Mouse (Mus musculus) neural tube, embryonic 14.5 days (tissue): ENCODE measurements at regions not wholly inside any gene's neighbourhood (a gene's known extent, or its start where the extent isn't known, plus 50 kb on each side); places are given as distances from the start of the nearest gene placed in this dataset.
A peak's percentile ranks its signal among the peaks of the same experiment; 100 is the strongest.

ENCODE experiments used
- ATAC-seq: fragments of 200-750 bp; cut with Nextera tagmentation; 2 replicates; pipeline ENCODE4 v1.8.0; 2017; ENCODE audit warnings: low read depth, mild to moderate bottlenecking, moderate TSS enrichment, moderate library complexity
- H3K27ac ChIP-seq: fragments of 300-500 bp; sonication (generic); 2 replicates; pipeline ENCODE4 v1.5.1; 2014; ENCODE audit warnings: low read depth, mild to moderate bottlenecking, control low read depth, low read length, moderate library complexity, mixed read lengths
- H3K27me3 ChIP-seq: fragments of 300-500 bp; sonication (generic); 2 replicates; pipeline ENCODE4 v1.6.1; 2014; ENCODE audit warnings: low read length; ENCODE audit not compliant: control insufficient read depth, insufficient read depth
- H3K36me3 ChIP-seq: fragments of 300-500 bp; sonication (generic); 2 replicates; pipeline ENCODE4 v1.6.1; 2014; ENCODE audit warnings: low read length, mixed read lengths; ENCODE audit not compliant: control insufficient read depth, insufficient read depth
- H3K4me1 ChIP-seq: fragments of 300-500 bp; sonication (generic); 2 replicates; pipeline ENCODE4 v1.6.1; 2014; ENCODE audit warnings: low read length; ENCODE audit not compliant: control insufficient read depth, insufficient read depth
- H3K4me2 ChIP-seq: fragments of 300-500 bp; sonication (generic); 2 replicates; pipeline ENCODE4 v1.6.1; 2014; ENCODE audit warnings: mild to moderate bottlenecking, low read depth, low read length, control low read depth
- H3K4me3 ChIP-seq: fragments of 300-500 bp; sonication (generic); 2 replicates; pipeline ENCODE4 v1.5.1; 2014; ENCODE audit warnings: low read depth, low read length, control low read depth, mixed read lengths
- H3K9ac ChIP-seq: fragments of 300-500 bp; sonication (generic); replicated peaks from 2 replicates; pipeline ENCODE4 v1.6.1; 2014; ENCODE audit warnings: low read depth, mild to moderate bottlenecking, control low read depth, low read length, mixed read lengths
- H3K9me3 ChIP-seq: fragments of 300-500 bp; sonication (generic); 2 replicates; pipeline ENCODE4 v1.6.1; 2016; ENCODE audit warnings: low read length; ENCODE audit not compliant: control insufficient read depth
- WGBS: fragments of 180-500 bp; shearing (Covaris S2); extraction: QIAGEN DNeasy Blood & Tissue Kit; methylation state at CpG from one replicate; pipeline ENCODE4 v1.1.7; 2014; 5-methylcytosine and 5-hydroxymethylcytosine counted together

DNA sequence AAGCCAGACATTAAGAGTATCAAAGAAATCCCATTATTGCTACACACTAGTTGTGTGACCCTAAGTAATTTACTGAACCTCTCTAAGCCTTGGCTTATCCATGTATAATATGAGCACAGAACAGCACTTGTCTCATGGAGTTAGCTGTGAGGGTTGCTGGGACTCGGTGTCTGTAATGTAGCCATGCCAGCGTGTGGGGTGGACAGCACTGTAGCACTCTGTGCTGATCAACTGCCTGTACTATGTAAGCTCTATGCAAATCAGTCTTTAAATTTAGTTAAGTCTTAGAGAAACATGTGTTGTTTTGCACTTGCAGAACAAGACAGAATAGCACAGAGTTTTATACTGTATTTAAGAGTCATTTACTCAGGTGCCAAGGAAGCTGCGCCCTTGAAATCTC is 225.0 kb upstream of the N6amt1 start:
- H3K27ac ChIP-seq: no peak overlapping the region
- WGBS: 92% methylated on average over 3 of the region's 3 CpGs
- no peak overlapping the region for H3K4me3 ChIP-seq
- H3K4me2 ChIP-seq: no peak overlapping the region
- no peaks in the 10 kb centered on the region for H3K27me3 ChIP-seq
- no peak for ATAC-seq
- H3K4me1 ChIP-seq: no peaks in the 10 kb centered on the region
- no peak overlapping the region for H3K9ac ChIP-seq
- no peaks in the 10 kb centered on the region for H3K36me3 ChIP-seq
- no peaks in the 10 kb centered on the region for H3K9me3 ChIP-seq

DNA sequence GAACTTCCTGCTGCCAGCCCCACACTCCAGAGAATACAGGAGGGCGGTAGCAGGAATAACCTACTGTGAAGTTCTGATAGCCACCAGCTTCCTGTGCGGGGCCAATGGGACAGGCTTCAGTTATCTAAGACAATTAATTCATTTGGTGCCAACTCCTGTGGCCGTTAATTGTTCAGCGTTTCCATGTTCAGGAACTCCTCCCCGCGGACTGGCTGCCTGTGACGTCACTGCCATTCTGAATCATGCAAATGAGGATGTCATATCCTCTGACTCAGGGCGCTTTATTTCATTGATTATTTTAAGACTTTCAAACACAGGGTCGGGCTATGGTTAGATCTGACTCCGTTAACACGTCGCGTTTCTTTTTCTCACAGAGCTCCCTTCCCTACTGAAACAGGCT is 225.8 kb upstream of the N6amt1 start:
- H3K4me3 ChIP-seq: no peak overlapping the region
- peak; percentile 41; the same call in 1 of the 2 replicates for ATAC-seq
- no peak overlapping the region for H3K27ac ChIP-seq
- H3K4me1 ChIP-seq: no peaks in the 10 kb centered on the region
- H3K36me3 ChIP-seq: no peaks in the 10 kb centered on the region
- 63% methylated on average over 13 of the region's 13 CpGs for WGBS
- no peaks in the 10 kb centered on the region for H3K9me3 ChIP-seq
- no peaks in the 10 kb centered on the region for H3K27me3 ChIP-seq
- no peak overlapping the region for H3K9ac ChIP-seq
- no peak overlapping the region for H3K4me2 ChIP-seq

DNA sequence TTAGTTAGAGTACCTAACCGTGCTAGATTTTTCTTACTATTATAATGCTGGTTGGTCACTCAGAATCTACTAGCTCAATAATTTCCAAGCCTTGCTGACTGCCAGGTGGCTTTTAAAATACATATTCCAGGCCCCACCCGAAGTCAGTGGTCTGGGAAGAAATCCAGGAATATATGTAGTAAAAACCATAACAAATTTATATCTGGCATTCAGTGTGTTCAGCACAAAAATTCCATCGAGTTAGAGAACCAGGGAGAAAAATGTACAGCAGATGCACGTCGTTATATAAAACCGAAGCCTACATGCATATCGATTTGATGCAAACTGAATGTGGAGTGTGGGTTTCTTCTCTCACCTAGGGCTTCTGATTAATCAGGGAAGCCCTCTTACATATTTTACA is 229.5 kb upstream of the N6amt1 start:
- no peak for ATAC-seq
- Histone ChIP-seq H3K9me3 (no peaks in the 10 kb centered on the region), H3K27me3 (no peaks in the 10 kb centered on the region), H3K36me3 (no peaks in the 10 kb centered on the region), H3K9ac (no peak overlapping the region), H3K4me1 (no peaks in the 10 kb centered on the region), H3K27ac (no peak overlapping the region), H3K4me2 (no peak overlapping the region), H3K4me3 (no peak overlapping the region)
- WGBS: 88% methylated on average over 7 of the region's 7 CpGs

DNA sequence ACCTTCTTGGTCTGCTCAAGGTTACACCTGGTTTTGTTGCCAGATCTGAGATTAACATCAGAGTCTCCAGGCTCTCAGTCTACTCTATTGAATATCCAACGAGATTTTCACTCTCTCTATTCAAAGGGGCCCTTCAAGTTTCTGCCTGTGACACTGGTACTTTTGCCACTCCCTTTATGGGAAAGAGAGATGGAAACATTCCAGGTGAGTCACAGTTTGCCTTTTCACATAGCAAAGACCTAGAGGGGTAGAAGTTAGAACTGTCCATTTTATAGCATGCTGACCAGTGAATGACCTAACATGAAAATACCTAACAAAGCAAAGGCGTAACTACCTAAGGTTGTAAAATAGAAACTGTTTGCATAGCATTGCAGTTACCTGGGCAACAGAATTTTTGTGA is 250.4 kb upstream of the N6amt1 start:
- Histone ChIP-seq H3K36me3 (no peaks in the 10 kb centered on the region), H3K9me3 (no peaks in the 10 kb centered on the region), H3K9ac (no peak overlapping the region), H3K4me3 (no peak overlapping the region), H3K27me3 (no peaks in the 10 kb centered on the region), H3K27ac (no peak overlapping the region), H3K4me1 (no peaks in the 10 kb centered on the region), H3K4me2 (no peak overlapping the region)
- WGBS: 77% methylated on average over 2 of the region's 2 CpGs
- no peak for ATAC-seq

DNA sequence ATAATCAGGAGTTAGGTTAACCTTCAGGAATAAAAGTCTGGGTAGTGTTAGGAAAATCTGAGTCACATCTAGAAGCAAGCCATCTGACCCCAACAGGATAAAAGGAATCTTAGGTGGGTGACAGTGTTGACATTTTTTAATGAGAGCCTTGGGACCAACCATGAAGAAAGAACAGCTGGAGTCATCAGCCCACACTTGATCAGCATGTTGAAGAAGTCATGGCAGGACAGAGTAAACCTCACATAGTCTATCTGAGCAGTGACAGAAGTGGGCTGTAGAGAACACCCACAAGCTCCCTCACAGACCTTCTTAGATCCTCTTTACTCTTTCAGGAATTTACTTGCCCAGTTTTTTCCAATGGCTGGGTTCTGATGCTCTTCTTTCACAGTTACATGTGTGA is 251.9 kb upstream of the N6amt1 start:
- H3K9me3 ChIP-seq: no peaks in the 10 kb centered on the region
- no peak overlapping the region for H3K4me3 ChIP-seq
- no peaks in the 10 kb centered on the region for H3K27me3 ChIP-seq
- ATAC-seq: no peak
- no peak overlapping the region for H3K4me2 ChIP-seq
- H3K4me1 ChIP-seq: no peaks in the 10 kb centered on the region
- H3K36me3 ChIP-seq: no peaks in the 10 kb centered on the region
- no peak overlapping the region for H3K27ac ChIP-seq
- no peak overlapping the region for H3K9ac ChIP-seq

DNA sequence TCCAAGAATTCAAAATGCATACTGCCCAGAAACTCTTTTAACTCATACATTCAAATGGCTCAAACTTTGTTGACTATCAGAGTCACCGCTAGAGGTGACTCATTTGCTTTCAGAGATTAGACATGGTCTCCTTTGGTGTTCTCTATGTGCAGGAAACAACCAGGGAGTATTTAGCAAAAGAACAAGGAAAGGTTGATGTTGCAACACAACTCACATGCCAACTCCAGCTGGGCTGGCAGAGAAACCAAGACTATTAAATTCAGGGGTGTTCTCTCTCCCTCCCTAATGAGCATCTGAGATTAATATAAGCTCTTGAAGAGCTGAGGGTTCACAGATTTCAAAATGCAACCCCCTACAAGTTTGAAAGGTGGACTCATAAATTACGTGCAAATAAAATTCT is 262.0 kb upstream of the N6amt1 start:
- Histone ChIP-seq H3K27ac (no peak overlapping the region), H3K4me1 (no peaks in the 10 kb centered on the region), H3K9ac (no peak overlapping the region), H3K4me2 (no peak overlapping the region), H3K9me3 (no peaks in the 10 kb centered on the region), H3K4me3 (no peak overlapping the region), H3K36me3 (no peaks in the 10 kb centered on the region), H3K27me3 (no peaks in the 10 kb centered on the region)
- 85% methylated on average over 2 of the region's 2 CpGs for WGBS
- ATAC-seq: no peak

DNA sequence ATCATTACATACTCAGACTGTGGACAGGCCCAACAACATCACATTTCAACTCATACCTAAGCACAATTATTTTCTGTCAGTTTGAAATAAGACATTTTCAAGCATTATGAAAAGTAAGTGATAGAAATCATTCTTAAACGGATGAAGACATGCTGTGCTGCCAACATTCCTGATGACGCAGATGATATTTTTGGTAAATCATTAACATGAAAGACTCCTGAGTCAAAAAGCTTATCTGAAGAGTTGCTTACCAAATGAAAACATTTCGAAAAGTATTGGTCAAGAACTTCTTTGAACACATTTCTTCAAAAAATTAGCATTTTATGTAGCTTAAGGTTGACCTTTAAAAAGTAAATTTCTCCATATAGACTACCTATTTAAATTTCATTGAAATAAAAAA is 264.7 kb upstream of the N6amt1 start:
- WGBS: 84% methylated on average over 3 of the region's 3 CpGs
- Histone ChIP-seq H3K27me3 (no peaks in the 10 kb centered on the region), H3K4me2 (no peak overlapping the region), H3K4me1 (no peaks in the 10 kb centered on the region), H3K36me3 (no peaks in the 10 kb centered on the region), H3K9me3 (no peaks in the 10 kb centered on the region), H3K27ac (no peak overlapping the region), H3K4me3 (no peak overlapping the region), H3K9ac (no peak overlapping the region)
- no peak for ATAC-seq

DNA sequence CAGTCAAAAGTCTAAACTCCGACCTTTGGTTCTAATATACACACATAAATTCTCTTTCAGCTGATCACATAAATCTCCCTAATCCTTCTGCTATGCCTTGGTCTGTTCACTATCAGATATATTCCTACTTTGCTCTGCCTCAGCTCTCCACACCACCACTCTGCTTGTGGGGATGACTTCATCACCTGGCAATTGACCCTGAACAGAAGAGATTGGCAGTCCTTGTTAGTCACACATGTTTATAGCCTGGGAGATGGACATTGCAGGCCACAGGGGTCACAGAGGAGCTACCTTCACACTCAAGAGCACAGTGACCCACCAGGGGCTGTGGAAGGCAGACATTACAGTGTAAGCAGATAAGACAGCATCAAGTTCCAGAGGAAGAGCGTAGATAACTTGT is 270.5 kb upstream of the N6amt1 start:
- Histone ChIP-seq H3K9me3 (no peaks in the 10 kb centered on the region), H3K4me3 (no peak overlapping the region), H3K4me1 (no peaks in the 10 kb centered on the region), H3K9ac (no peak overlapping the region), H3K4me2 (no peak overlapping the region), H3K27ac (no peak overlapping the region), H3K27me3 (no peaks in the 10 kb centered on the region), H3K36me3 (no peaks in the 10 kb centered on the region)
- no peak for ATAC-seq
- WGBS: 87% methylated on average over 2 of the region's 2 CpGs

DNA sequence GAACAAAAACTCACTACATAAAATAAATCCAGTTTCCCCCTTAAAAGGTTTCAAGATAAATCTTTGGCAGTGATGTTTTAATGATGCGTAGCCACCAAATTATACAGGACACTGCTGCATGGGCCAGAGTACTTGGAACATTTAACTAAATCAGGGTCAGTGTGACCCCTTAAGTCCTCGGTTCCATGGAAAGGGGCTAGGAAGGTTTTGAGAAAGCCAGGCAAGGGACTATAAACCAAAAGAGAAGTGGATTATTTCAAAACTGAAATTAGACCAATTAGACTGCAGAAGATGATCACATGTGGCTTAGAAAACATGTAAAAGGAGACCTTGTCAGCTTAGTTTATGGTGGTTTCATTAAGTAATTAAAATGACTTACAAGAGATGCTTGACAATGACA is 276.6 kb upstream of the N6amt1 start:
- no peak overlapping the region for H3K4me2 ChIP-seq
- no peak overlapping the region for H3K4me3 ChIP-seq
- no peak overlapping the region for H3K9ac ChIP-seq
- no peak overlapping the region for H3K27ac ChIP-seq
- no peaks in the 10 kb centered on the region for H3K4me1 ChIP-seq
- 83% methylated on average over 2 of the region's 2 CpGs for WGBS
- no peaks in the 10 kb centered on the region for H3K36me3 ChIP-seq
- no peak for ATAC-seq
- no peaks in the 10 kb centered on the region for H3K27me3 ChIP-seq
- H3K9me3 ChIP-seq: no peaks in the 10 kb centered on the region

DNA sequence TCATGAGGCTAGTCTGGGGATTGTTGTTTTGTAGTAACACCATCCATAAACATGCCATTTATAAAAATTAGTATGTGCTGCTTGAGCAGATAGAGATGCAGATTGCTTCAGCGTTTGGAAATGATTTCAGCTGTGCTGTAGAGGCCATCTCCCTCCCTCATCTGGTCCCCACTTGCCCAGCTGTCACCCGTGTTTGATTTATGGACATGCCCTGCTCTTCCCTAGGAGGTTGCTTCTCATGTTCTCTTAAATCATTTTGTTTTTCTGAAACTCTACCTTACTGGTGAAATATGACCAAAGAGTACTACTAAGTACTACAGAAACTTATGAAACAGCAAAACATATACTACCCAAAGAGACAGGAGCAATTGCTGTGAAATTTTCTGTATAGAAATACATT is 284.7 kb upstream of the N6amt1 start:
- no peaks in the 10 kb centered on the region for H3K36me3 ChIP-seq
- no peak overlapping the region for H3K9ac ChIP-seq
- H3K27me3 ChIP-seq: no peaks in the 10 kb centered on the region
- no peak for ATAC-seq
- H3K4me2 ChIP-seq: no peak overlapping the region
- 72% methylated on average over 2 of the region's 2 CpGs for WGBS
- H3K4me3 ChIP-seq: no peak overlapping the region
- no peaks in the 10 kb centered on the region for H3K9me3 ChIP-seq
- no peak overlapping the region for H3K27ac ChIP-seq
- no peaks in the 10 kb centered on the region for H3K4me1 ChIP-seq
